Mouse (Mus musculus): ENCODE data around the gene Lat2.
A peak's percentile ranks its signal among the peaks of the same experiment; 100 is the strongest.

Gene Lat2

GRCm38 (mm10) chr5:134614802-134615201 is at the start of gene Lat2:
Lat2 (minus strand) TSS chr5:134615025.
- no peak for DNase-seq

GRCm38 (mm10) chr5:134656708-134657107 is 41.9 kb upstream of the Lat2 start:
- no peak for DNase-seq

GRCm38 (mm10) chr5:134652015-134652414 is 37.2 kb upstream of the Lat2 start:
- DNase-seq = peak; percentile 87 to 91

- peak; percentile 72 to 77 for DNase-seq
Measured at GRCm38 (mm10) chr5:134650926-134651325, 36.1 kb upstream of the Lat2 start.

- DNase-seq = peak in 1 of 2 experiments; percentile 17
Measured at GRCm38 (mm10) chr5:134648976-134649375, 34.2 kb upstream of the Lat2 start.

GRCm38 (mm10) chr5:134647394-134647793 is 32.6 kb upstream of the Lat2 start:
- DNase-seq = no peak

- no peak for DNase-seq
Measured at GRCm38 (mm10) chr5:134646461-134646860, 31.6 kb upstream of the Lat2 start.

GRCm38 (mm10) chr5:134644643-134645118 is 29.9 kb upstream of the Lat2 start:
- DNase-seq = peak; percentile 84 to 93

GRCm38 (mm10) chr5:134644121-134644520 is 29.3 kb upstream of the Lat2 start:
- no peak for DNase-seq

- no peak for DNase-seq
Measured at GRCm38 (mm10) chr5:134640371-134640770, 25.5 kb upstream of the Lat2 start.

- DNase-seq = peak; percentile 96 to 97
Measured at GRCm38 (mm10) chr5:134639269-134639682, 24.5 kb upstream of the Lat2 start, which contains the start of gene Eif4h. Eif4h (minus strand) TSS chr5:134639490.

- DNase-seq = peak in 1 of 2 experiments; percentile 37
Measured at GRCm38 (mm10) chr5:134638461-134639268, 23.8 kb upstream of the Lat2 start.

- DNase-seq = no peak
Measured at GRCm38 (mm10) chr5:134637820-134638367, 23.1 kb upstream of the Lat2 start.

- no peak for DNase-seq
Measured at GRCm38 (mm10) chr5:134632841-134633240, 18.0 kb upstream of the Lat2 start.

GRCm38 (mm10) chr5:134630835-134631234 is 16.0 kb upstream of the Lat2 start:
- no peak for DNase-seq

GRCm38 (mm10) chr5:134629508-134629907 is 14.7 kb upstream of the Lat2 start:
- DNase-seq = no peak

GRCm38 (mm10) chr5:134622069-134622468 is 7.2 kb upstream of the Lat2 start:
- DNase-seq = no peak

- DNase-seq = peak; percentile 42 to 54
Measured at GRCm38 (mm10) chr5:134621099-134621640, 6.3 kb upstream of the Lat2 start.

- DNase-seq = no peak
Measured at GRCm38 (mm10) chr5:134620457-134620856, 5.6 kb upstream of the Lat2 start.

GRCm38 (mm10) chr5:134617071-134617470 is 2.2 kb upstream of the Lat2 start:
- peak; percentile 65 to 70 for DNase-seq

- no peak for DNase-seq
Measured at GRCm38 (mm10) chr5:134615780-134616179, 955 bp upstream of the Lat2 start.

- DNase-seq = no peak
Measured at GRCm38 (mm10) chr5:134615380-134615779, 555 bp upstream of the Lat2 start.

GRCm38 (mm10) chr5:134614296-134614695 is 529 bp downstream of the Lat2 start:
- no peak for DNase-seq

- no peak for DNase-seq
Measured at GRCm38 (mm10) chr5:134613727-134614126, 1.1 kb downstream of the Lat2 start.
